Mouse (Mus musculus) cerebellum, adult 2 months (tissue): Measurements from ENCODE around the gene Lsm4. TPM values are rescaled to one million over a fixed set of nuclear protein-coding genes. Genes with fewer than 3 reads are reported as not detected.

Experiments
- DNase-seq, 2 experiments: peaks; one replicate each; pipeline ENCODE4 v3.0.0; 2021
- H3K27ac ChIP-seq: fragments of 200-500 bp; 2 replicates; pipeline ENCODE4 v1.5.1; 2012; ENCODE audit warnings: low read length, control low read depth, inconsistent platforms; ENCODE audit not compliant: insufficient read depth
- H3K27me3 ChIP-seq: fragments of 200-500 bp; 2 replicates; pipeline ENCODE4 v1.6.1; 2012; ENCODE audit warnings: inconsistent platforms, mild to moderate bottlenecking, low read length, moderate library complexity; ENCODE audit not compliant: control insufficient read depth, insufficient read depth
- H3K4me1 ChIP-seq: fragments of 200-500 bp; 2 replicates; pipeline ENCODE4 v1.6.1; 2011; ENCODE audit warnings: low read length; ENCODE audit not compliant: control insufficient read depth, insufficient read depth
- H3K4me3 ChIP-seq: fragments of 200-500 bp; replicated peaks from 2 replicates; pipeline ENCODE3; 2011; ENCODE audit warnings: mild to moderate bottlenecking, low read depth, low read length, control low read depth; ENCODE audit not compliant: insufficient read depth
- CTCF ChIP-seq: fragments of 200-500 bp; IDR thresholded peaks from 2 replicates; pipeline ENCODE4 v1.5.1; 2011; ENCODE audit warnings: low read depth, mild to moderate bottlenecking, control low read depth, low read length, moderate library complexity, borderline replicate concordance; ENCODE audit not compliant: insufficient read depth
- POLR2A ChIP-seq: fragments of 200-500 bp; IDR thresholded peaks from 2 replicates; pipeline ENCODE4 v1.6.1; 2011; ENCODE audit warnings: low read length, control low read depth, borderline replicate concordance; ENCODE audit not compliant: insufficient read depth
- WGBS: fragments of 180-500 bp; shearing (Covaris S2); methylation state at CpG from one replicate; pipeline ENCODE4 v1.1.7; 2018; 5-methylcytosine and 5-hydroxymethylcytosine counted together
- polyA plus RNA-seq: library from polyadenylated mRNA; depleted of rRNA; stranded (reverse); fragments of >200 nt; gene quantifications from 2 replicates; pipeline ENCODE4 v1.2.3, GENCODE M21; 2012

The Lsm4 gene
- polyA plus RNA-seq, 1 experiment: 117 TPM

GRCm38 (mm10) chr8:70674716-70675115, 1.7 kb downstream of the Lsm4 start:
- Histone ChIP-seq H3K4me3 (no peak overlapping the region), H3K27ac (peak overlapping the region; percentile 98; the same call in 1 of the 2 replicates), H3K27me3 (no peaks in the 10 kb centered on the region), H3K4me1 (peaks cover 10% of the 10 kb centered on the region)
- no peak for DNase-seq
- TF ChIP-seq POLR2A: no peak
- TF ChIP-seq CTCF: no peak
- WGBS: 71% methylated on average over 4 of the region's 4 CpGs

DNA sequence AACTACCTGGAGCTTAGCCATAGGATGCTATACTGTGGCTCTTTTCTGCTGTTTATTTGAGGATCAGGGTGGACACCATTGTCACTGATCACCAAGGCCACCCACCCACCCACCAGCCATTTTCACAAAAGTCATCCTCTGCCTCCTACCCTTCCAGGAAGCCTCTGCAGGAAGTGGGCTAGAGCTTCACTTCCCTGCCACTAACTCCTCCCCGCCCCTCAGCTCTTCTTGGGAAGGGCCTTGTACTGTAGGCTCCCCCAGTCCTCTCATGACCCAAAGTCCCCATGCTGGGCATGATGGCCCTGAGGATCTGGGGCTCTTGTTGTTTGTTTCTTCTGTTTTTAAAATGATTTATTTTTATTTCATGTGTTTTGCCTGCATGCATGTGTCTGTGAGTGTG, 2.3 kb downstream of the Lsm4 start:
- Histone ChIP-seq H3K4me1 (peaks cover 10% of the 10 kb centered on the region), H3K4me3 (no peak overlapping the region), H3K27ac (no peak overlapping the region), H3K27me3 (no peaks in the 10 kb centered on the region)
- WGBS: 100% methylated on average over 1 of the region's 1 CpGs
- TF ChIP-seq POLR2A: no peak
- TF ChIP-seq CTCF: no peak
- DNase-seq: no peak

DNA sequence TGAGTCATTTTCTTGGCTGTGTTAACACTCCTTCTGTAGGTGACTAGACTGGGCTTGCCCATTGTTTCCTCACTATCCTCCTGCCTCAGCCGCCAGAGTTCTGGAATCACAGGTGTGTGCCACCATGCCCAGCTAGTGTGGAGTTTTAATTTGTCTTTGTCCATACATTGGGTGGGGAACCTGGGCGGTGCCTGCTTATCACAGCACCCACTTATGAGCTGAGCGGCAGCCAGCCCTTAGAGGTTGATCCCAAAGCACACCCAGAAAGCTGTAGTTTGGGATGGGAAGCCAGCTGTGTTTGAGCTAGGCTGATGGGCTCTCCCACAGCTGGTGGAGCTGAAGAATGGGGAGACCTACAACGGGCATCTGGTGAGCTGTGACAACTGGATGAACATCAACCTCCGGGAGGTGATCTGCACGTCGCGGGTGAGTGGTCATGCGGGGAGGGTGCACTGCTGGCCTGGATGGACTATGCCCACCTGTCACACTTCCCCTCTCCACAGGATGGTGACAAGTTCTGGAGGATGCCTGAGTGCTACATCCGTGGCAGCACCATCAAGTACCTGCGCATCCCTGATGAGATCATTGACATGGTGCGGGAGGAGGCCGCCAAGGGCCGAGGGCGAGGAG, 4.5 kb downstream of the Lsm4 start:
- H3K4me1 ChIP-seq: peaks cover 14% of the 10 kb centered on the region
- TF ChIP-seq CTCF (no peak), POLR2A (no peak)
- 83% methylated on average over 15 of the region's 15 CpGs for WGBS
- DNase-seq: no peak
- no peak overlapping the region for H3K4me3 ChIP-seq
- H3K27me3 ChIP-seq: no peaks in the 10 kb centered on the region
- no peak overlapping the region for H3K27ac ChIP-seq

- Histone ChIP-seq H3K4me1 (peaks cover 14% of the 10 kb centered on the region), H3K27ac (no peak overlapping the region), H3K27me3 (no peaks in the 10 kb centered on the region), H3K4me3 (no peak overlapping the region)
- TF ChIP-seq POLR2A: no peak
- no peak for TF ChIP-seq CTCF
- DNase-seq: no peak
These were observed 5.6 kb downstream of the Lsm4 start for GRCm38 (mm10) chr8:70678679-70679078.

DNA sequence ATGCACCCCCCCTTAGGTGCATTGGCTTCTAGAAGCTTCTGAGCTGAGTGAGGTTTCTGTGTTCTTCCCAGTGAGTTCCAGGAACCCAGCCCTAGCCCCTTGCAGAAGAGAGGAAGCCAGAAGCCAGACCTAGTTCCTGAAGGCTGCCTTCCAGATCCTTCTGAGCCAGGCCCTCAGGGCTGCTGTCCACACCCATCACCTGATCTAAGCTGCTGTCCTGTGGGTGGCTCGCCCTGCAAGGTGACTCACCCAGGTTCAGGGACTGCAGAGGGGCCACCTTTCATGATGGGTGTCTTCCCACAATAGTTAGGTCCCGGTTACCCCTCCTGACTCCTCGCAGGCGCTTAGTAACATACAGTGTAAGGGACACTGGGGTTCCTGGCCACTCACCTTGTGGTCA, 6.4 kb downstream of the Lsm4 start:
- WGBS: 93% methylated on average over 4 of the region's 4 CpGs
- Histone ChIP-seq H3K27me3 (no peaks in the 10 kb centered on the region), H3K4me1 (peaks cover 14% of the 10 kb centered on the region), H3K4me3 (no peak overlapping the region), H3K27ac (no peak overlapping the region)
- DNase-seq: no peak
- no peak for TF ChIP-seq CTCF
- no peak for TF ChIP-seq POLR2A

GRCm38 (mm10) chr8:70680039-70680438, 7.0 kb downstream of the Lsm4 start:
- no peak overlapping the region for H3K4me3 ChIP-seq
- no peak for TF ChIP-seq CTCF
- TF ChIP-seq POLR2A: no peak
- DNase-seq: no peak
- 21% methylated on average over 3 of the region's 3 CpGs for WGBS
- H3K4me1 ChIP-seq: peaks cover 10% of the 10 kb centered on the region; the same call in 1 of the 2 replicates
- no peak overlapping the region for H3K27ac ChIP-seq
- no peaks in the 10 kb centered on the region for H3K27me3 ChIP-seq

- H3K27ac ChIP-seq: no peak overlapping the region
- H3K4me3 ChIP-seq: no peak overlapping the region
- 92% methylated on average over 3 of the region's 3 CpGs for WGBS
- TF ChIP-seq CTCF: no peak
- no peak for TF ChIP-seq POLR2A
- H3K27me3 ChIP-seq: no peaks in the 10 kb centered on the region
- DNase-seq: no peak
- peaks cover 10% of the 10 kb centered on the region; the same call in 1 of the 2 replicates for H3K4me1 ChIP-seq
These were observed 8.4 kb downstream of the Lsm4 start for GRCm38 (mm10) chr8:70681410-70681809.

DNA sequence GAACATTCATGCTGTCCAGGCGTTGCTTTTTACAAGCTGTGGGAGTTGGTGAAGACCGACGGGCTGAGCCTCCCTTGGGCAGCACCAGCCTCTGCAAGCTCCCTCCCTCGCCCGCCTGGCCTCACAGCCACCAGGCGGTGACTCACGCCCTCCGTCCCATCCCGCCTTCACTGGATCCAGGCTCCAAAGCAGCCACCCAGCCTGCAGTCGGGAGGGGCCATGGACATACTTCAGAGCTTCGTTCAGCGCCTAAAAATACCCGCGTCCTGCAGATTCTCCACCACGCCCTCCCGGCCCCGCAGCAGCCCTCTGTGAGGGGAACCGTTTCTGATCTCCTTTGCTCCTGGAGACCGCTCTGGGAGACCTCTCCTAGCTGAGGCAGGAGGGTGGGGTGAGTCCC, 9.1 kb downstream of the Lsm4 start:
- Histone ChIP-seq H3K27ac (no peak overlapping the region), H3K4me3 (no peak overlapping the region), H3K4me1 (peaks cover 10% of the 10 kb centered on the region; the same call in 1 of the 2 replicates), H3K27me3 (no peaks in the 10 kb centered on the region)
- 13% methylated on average over 19 of the region's 19 CpGs for WGBS
- TF ChIP-seq POLR2A (no peak), CTCF (no peak)
- peak in 1 of 2 experiments; percentile 39 for DNase-seq
